ENCODE assay signal across 8 mouse cellular contexts in the genomic region with DNA sequence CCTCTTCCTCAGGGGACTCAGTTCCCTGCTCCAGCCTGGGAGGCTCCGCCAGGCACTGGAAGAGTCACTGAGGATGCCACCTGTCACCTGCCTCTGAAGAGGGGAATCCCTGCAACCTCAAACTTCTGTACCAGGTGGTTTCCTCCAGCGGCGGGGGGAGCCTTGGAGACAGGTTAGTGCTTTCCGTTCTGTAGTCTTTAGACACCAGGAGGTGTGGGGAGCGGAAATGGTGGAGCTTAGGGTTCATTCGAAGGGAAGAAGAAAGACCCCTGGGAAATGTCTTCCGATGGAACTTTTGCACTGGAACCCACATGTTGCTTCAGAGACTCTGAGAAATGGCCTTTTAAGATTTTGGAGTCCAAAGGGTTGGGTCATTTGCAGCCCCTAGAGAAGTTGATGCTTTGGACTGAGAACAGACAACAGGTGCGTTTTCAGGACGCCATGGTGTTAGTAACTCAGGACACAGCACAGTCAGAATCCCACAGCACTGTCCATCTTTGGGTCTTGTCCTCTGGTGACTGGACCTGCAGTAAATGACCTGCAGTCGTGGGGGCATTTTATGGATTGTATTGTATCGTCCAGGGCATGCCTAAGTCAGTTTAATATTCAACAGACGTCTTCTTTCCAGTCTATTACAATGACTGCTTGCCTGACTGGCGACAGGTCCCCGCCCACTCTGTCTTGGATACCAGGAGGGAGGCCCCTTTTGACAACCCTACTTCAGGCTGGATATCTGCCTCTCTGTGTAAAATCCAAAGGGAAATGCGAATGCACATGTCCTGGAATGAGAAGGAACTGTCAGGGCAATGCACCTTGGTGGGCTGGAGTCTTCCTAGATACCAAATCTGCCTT. TPM values are rescaled to one million over a fixed set of nuclear protein-coding genes. Genes with fewer than 3 reads are reported as not detected.
DNase-seq lines count a peak whose midpoint lies in the region; ATAC-seq and TF ChIP-seq lines count a peak whose summit lies in the region.

No protein-coding gene starts in this region.

- peak overlapping the region; percentile 72 for H3K4me2 ChIP-seq in forebrain, embryonic 15.5 days (replicated peaks)
- peak overlapping the region; percentile 93 for H3K4me2 ChIP-seq in kidney, postnatal 0 days (ENCODE audit: low read length)
- H3K4me2 ChIP-seq in midbrain, embryonic 13.5 days (replicated peaks), result peak overlapping the region; percentile 88

- H3K4me3 ChIP-seq in layer of hippocampus, adult 2 months, result peak overlapping the region; percentile 98
- H3K4me3 ChIP-seq in forebrain, embryonic 15.5 days, result peak overlapping the region; percentile 87
- peak overlapping the region; percentile 77 for H3K4me3 ChIP-seq in kidney, postnatal 0 days (replicated peaks; ENCODE audit: low read depth, low read length)
- peak overlapping the region; percentile 93 for H3K4me3 ChIP-seq in midbrain, embryonic 13.5 days (replicated peaks)

- H3K9me3 ChIP-seq in forebrain, embryonic 15.5 days, result no peaks in the 10 kb centered on the region
- H3K9me3 ChIP-seq in kidney, postnatal 0 days (replicated peaks; ENCODE audit: low read length), result no peaks in the 10 kb centered on the region
- no peaks in the 10 kb centered on the region for H3K9me3 ChIP-seq in midbrain, embryonic 13.5 days

- no peak for DNase-seq in layer of hippocampus, adult 2 months (ENCODE audit: low spot score in 2 of 2)
- no peak for DNase-seq in layer of hippocampus, adult 9-10 months (ENCODE audit: low spot score)
- no peak for DNase-seq in kidney, postnatal 0 days (ENCODE audit: low spot score)
- DNase-seq in thymus, postnatal 4 days, result peak; percentile 70
- no peak for DNase-seq in adipocyte (ENCODE audit: low spot score)
- DNase-seq in gastrocnemius, adult 18-20 months (ENCODE audit: low spot score), result no peak

- WGBS in forebrain, embryonic 15.5 days, result 17% methylated on average over 15 of the region's 15 CpGs
- 27% methylated on average over 15 of the region's 15 CpGs for WGBS in kidney, postnatal 0 days
- WGBS in midbrain, embryonic 13.5 days, result 19% methylated on average over 15 of the region's 15 CpGs

- peak; percentile 31 for ATAC-seq in forebrain, embryonic 15.5 days (replicated peaks)
- ATAC-seq in kidney, postnatal 0 days (replicated peaks; ENCODE audit: low FRiP score, low read depth), result no peak; the same call in 1 of the 2 replicates
- no peak; the same call in none of the 2 replicates for ATAC-seq in midbrain, embryonic 13.5 days

- no peaks in the 10 kb centered on the region for H3K36me3 ChIP-seq in forebrain, embryonic 15.5 days
- no peaks in the 10 kb centered on the region for H3K36me3 ChIP-seq in kidney, postnatal 0 days (ENCODE audit: insufficient read depth, low read length)
- H3K36me3 ChIP-seq in midbrain, embryonic 13.5 days, result no peaks in the 10 kb centered on the region

- no peak for TF ChIP-seq CTCF in layer of hippocampus, adult 2 months (conservative IDR thresholded peaks at IDR 0.05)
- no peak for TF ChIP-seq CTCF in kidney, postnatal 0 days (IDR thresholded peaks at IDR 0.05; ENCODE audit: low read depth)

- H3K27me3 ChIP-seq in forebrain, embryonic 15.5 days, result no peaks in the 10 kb centered on the region
- H3K27me3 ChIP-seq in kidney, postnatal 0 days (ENCODE audit: insufficient read depth, low read length), result no peaks in the 10 kb centered on the region
- peaks cover 8% of the 10 kb centered on the region; the same call in 1 of the 2 replicates for H3K27me3 ChIP-seq in midbrain, embryonic 13.5 days

- peaks cover 44% of the 10 kb centered on the region for H3K4me1 ChIP-seq in forebrain, embryonic 15.5 days
- H3K4me1 ChIP-seq in kidney, postnatal 0 days (replicated peaks; ENCODE audit: insufficient read depth, low read length), result peaks cover 27% of the 10 kb centered on the region
- peaks cover 38% of the 10 kb centered on the region for H3K4me1 ChIP-seq in midbrain, embryonic 13.5 days (replicated peaks)

- peak overlapping the region; percentile 93 for H3K9ac ChIP-seq in forebrain, embryonic 15.5 days (replicated peaks)
- peak overlapping the region; percentile 96 for H3K9ac ChIP-seq in kidney, postnatal 0 days (ENCODE audit: low read depth, low read length)
- H3K9ac ChIP-seq in midbrain, embryonic 13.5 days (replicated peaks), result peak overlapping the region; percentile 95

- peak overlapping the region; percentile 94 for H3K27ac ChIP-seq in layer of hippocampus, adult 2 months
- H3K27ac ChIP-seq in forebrain, embryonic 15.5 days (replicated peaks), result no peak overlapping the region
- H3K27ac ChIP-seq in kidney, postnatal 0 days, result peak overlapping the region; percentile 88; the same call in 1 of the 2 replicates
- H3K27ac ChIP-seq in midbrain, embryonic 13.5 days, result no peak overlapping the region

RNA-seq across cellular contexts. Expression of a gene that starts 1.3 kb away (rescaled TPM):
- 10 to 100 TPM; 28.8 to 30.7 TPM for total RNA-seq in layer of hippocampus, adult 2 months (2021)
- polyA plus RNA-seq in forebrain, embryonic 15.5 days (2015; fragmentation: Nextera tagmentation; extraction: Ambion mirVana), result 6.4 and 6.8 TPM in 2 replicates
- 5.2 and 5.5 TPM in 2 replicates for polyA plus RNA-seq in kidney, postnatal 0 days (2015; fragmentation: Nextera tagmentation; extraction: Ambion mirVana)
- 4.9 and 6.2 TPM in 2 replicates for polyA plus RNA-seq in midbrain, embryonic 13.5 days (2015; fragmentation: Nextera tagmentation; extraction: Ambion mirVana)
- 10 to 100 TPM; 26.2 to 29.3 TPM for total RNA-seq in gastrocnemius, adult 18-20 months (2021)

RNA-seq across cellular contexts. Expression of a gene that starts 19.6 kb away (rescaled TPM):
- 100 to 1,000 TPM; 104 to 109 TPM for total RNA-seq in layer of hippocampus, adult 2 months (2021)
- 19.9 and 20.5 TPM in 2 replicates for polyA plus RNA-seq in forebrain, embryonic 15.5 days (2015; fragmentation: Nextera tagmentation; extraction: Ambion mirVana)
- polyA plus RNA-seq in kidney, postnatal 0 days (2015; fragmentation: Nextera tagmentation; extraction: Ambion mirVana), result 4.1 and 4.4 TPM in 2 replicates
- polyA plus RNA-seq in midbrain, embryonic 13.5 days (2015; fragmentation: Nextera tagmentation; extraction: Ambion mirVana), result 15.9 TPM in 2 replicates
- 1 to 10 TPM; 5.0 to 7.1 TPM for total RNA-seq in gastrocnemius, adult 18-20 months (2021)

RNA-seq across cellular contexts. Expression of a gene that starts 34.9 kb away (rescaled TPM):
- under 1 TPM; 0.54 to 0.61 TPM for total RNA-seq in layer of hippocampus, adult 2 months (2021)
- 0.89 and 1.3 TPM in 2 replicates for polyA plus RNA-seq in forebrain, embryonic 15.5 days (2015; fragmentation: Nextera tagmentation; extraction: Ambion mirVana)
- 2.1 and 2.3 TPM in 2 replicates for polyA plus RNA-seq in kidney, postnatal 0 days (2015; fragmentation: Nextera tagmentation; extraction: Ambion mirVana)
- 1.0 and 1.7 TPM in 2 replicates for polyA plus RNA-seq in midbrain, embryonic 13.5 days (2015; fragmentation: Nextera tagmentation; extraction: Ambion mirVana)
- under 1 TPM; 0.34 to 0.62 TPM for total RNA-seq in gastrocnemius, adult 18-20 months (2021)

RNA-seq across cellular contexts. Expression of a gene that starts 53.2 kb away (rescaled TPM):
- 100 to 1,000 TPM; 201 to 210 TPM for total RNA-seq in layer of hippocampus, adult 2 months (2021)
- polyA plus RNA-seq in forebrain, embryonic 15.5 days (2015; fragmentation: Nextera tagmentation; extraction: Ambion mirVana), result 112 and 122 TPM in 2 replicates
- 37.6 and 39.8 TPM in 2 replicates for polyA plus RNA-seq in kidney, postnatal 0 days (2015; fragmentation: Nextera tagmentation; extraction: Ambion mirVana)
- polyA plus RNA-seq in midbrain, embryonic 13.5 days (2015; fragmentation: Nextera tagmentation; extraction: Ambion mirVana), result 107 and 113 TPM in 2 replicates
- 10 to 100 TPM; 11.8 to 16.8 TPM for total RNA-seq in gastrocnemius, adult 18-20 months (2021)

Comparison
In these comparisons a context has a peak if more than half of its experiments do, and no peak if none do; other contexts are left out.
1. H3K27ac ChIP-seq: peak in layer of hippocampus, adult 2 months (single experiment) and kidney, postnatal 0 days (single experiment); none in forebrain, embryonic 15.5 days (single experiment) and midbrain, embryonic 13.5 days (single experiment).
2. Peak in every context shown above with its lines, with median percentiles within 50 percentile points of each other: H3K4me3 ChIP-seq, H3K4me2 ChIP-seq and H3K9ac ChIP-seq.